Mouse (Mus musculus) thymus, adult 2 months (tissue): ENCODE data around the gene Tmem234.

Experiments used
- CTCF ChIP-seq: fragments of 200-500 bp; IDR thresholded peaks from 2 replicates; pipeline ENCODE4 v1.5.1; 2012; ENCODE audit warnings: mild to moderate bottlenecking, control low read depth, low read length, moderate library complexity, borderline replicate concordance; ENCODE audit not compliant: control insufficient read depth, poor library complexity, insufficient read depth; ENCODE audit errors: extremely low read depth
- POLR2A ChIP-seq: fragments of 200-500 bp; IDR thresholded peaks from 2 replicates; pipeline ENCODE4 v1.6.1; 2012; ENCODE audit warnings: mild to moderate bottlenecking, low read length, control low read depth, moderate library complexity; ENCODE audit not compliant: control insufficient read depth, poor library complexity, insufficient read depth; ENCODE audit errors: extremely low read depth

GRCm38 (mm10) chr4:129565139-129565538 is 35.3 kb upstream of the Tmem234 start:
- TF ChIP-seq CTCF: no peak
- no peak for TF ChIP-seq POLR2A
